Mouse (Mus musculus): Measurements from ENCODE around the gene Dclk1. TPM values are rescaled to one million over a fixed set of nuclear protein-coding genes. Genes with fewer than 3 reads are reported as not detected.

The Dclk1 gene
- polyA plus RNA-seq, 1 experiment from 2014 or later = 47.6 TPM

DNA sequence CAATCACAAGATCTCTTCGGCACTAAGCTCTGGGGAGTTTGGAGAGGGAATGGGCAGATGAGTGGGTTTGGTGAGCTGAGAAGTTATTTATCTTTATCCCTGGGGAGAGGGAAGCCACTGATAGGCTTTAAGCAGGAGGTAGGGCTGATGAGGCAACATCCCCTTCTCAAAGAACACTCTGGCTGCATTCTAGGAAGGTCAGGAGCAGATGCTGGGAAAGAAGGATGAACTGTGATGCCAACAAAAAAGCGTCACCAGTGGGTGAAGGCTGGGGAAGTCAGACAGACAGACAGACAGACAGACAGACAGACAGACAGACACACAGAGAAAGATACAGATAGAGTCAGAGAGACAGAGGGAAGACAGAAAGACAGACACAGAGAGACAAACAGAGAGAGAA lies 304.9 kb downstream of the Dclk1 start:
- 85% methylated on average over 2 of the region's 2 CpGs for WGBS
- Histone ChIP-seq H3K27me3 (ENCODE audit: poor library complexity, severe bottlenecking) (peaks cover 12% of the 10 kb centered on the region; the same call in 1 of the 2 replicates), H3K36me3 (replicated peaks) (no peaks in the 10 kb centered on the region), H3K4me3 (no peak overlapping the region), H3K9me3 (no peaks in the 10 kb centered on the region), H3K4me1 (peaks cover 18% of the 10 kb centered on the region), H3K27ac (no peak overlapping the region)
- DNase-seq (ENCODE audit: extremely low spot score, low spot score) = no peak

DNA sequence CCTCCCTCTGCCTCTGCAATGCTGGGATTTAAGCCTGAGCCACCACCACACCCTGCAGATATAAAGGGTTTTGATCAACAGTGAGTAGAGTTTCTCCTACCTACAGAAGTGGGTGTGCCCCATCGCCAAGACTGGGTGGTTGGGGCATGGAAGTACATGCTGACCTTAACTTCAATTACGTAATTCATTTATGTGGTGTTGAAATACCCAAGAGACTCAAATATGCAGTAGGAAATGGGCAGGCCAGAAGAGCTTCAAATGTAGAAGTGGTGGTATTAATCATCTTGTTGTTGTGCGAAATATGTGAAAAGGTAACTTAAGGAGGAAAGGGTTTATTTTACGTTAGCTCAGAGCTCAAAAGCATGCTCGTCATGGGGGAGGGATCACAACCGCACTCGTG lies 307.2 kb downstream of the Dclk1 start:
- 94% methylated on average over 7 of the region's 7 CpGs for WGBS

DNA sequence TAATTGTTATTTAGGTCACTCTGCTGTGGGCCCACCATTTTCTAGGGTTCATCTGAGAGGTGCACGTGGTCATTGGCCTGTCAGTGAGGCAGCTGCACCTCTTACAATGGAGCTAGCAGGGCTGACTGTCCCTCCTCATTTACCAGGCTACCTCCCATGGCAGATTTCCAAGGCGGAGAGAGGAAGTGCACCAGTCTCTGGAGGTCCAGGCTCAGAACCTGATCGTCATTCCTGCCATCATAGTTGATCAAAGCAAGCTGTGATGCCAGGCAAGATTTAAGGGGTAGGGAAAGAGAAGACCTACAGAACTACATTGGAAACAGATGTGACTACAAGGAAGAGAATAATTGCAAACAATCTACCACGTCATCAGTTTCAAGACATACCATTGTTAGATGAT lies 308.8 kb downstream of the Dclk1 start:
- 71% methylated on average over 4 of the region's 4 CpGs for WGBS
- no peak for DNase-seq (ENCODE audit: extremely low spot score, low spot score)
- H3K36me3 ChIP-seq (replicated peaks) = no peaks in the 10 kb centered on the region
- H3K4me1 ChIP-seq = no peaks in the 10 kb centered on the region
- no peaks in the 10 kb centered on the region for H3K27me3 ChIP-seq (ENCODE audit: poor library complexity, severe bottlenecking)
- H3K9me3 ChIP-seq = no peaks in the 10 kb centered on the region
- no peak overlapping the region for H3K4me3 ChIP-seq
- H3K27ac ChIP-seq = no peak overlapping the region

More for the DNA sequence above, 307.2 kb downstream of the Dclk1 start:
- peaks cover 1% of the 10 kb centered on the region for H3K4me1 ChIP-seq
- DNase-seq (ENCODE audit: extremely low spot score, low spot score) = no peak
- no peaks in the 10 kb centered on the region for H3K27me3 ChIP-seq (ENCODE audit: poor library complexity, severe bottlenecking)
- H3K27ac ChIP-seq = no peak overlapping the region
- no peak overlapping the region for H3K4me3 ChIP-seq
- H3K36me3 ChIP-seq (replicated peaks) = no peaks in the 10 kb centered on the region
- H3K9me3 ChIP-seq = no peaks in the 10 kb centered on the region

DNA sequence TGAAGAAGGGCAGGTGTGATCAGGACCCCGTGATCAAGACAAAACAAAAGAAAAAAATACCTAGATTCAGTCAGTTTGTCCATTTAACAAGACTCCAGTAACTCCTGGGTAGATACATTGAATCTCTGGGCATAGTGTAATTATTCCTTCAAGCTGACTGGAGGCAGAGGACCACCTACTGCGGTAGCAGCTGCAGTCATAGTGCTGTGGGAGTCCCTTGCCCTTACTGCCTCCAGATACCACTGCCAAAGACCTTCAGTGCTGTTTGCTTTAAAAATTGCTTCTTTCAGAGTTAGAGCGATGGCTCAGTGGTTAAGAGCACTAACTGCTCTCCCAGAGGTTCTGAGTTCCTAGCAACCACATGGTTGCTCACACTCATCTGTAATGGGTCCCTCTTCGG lies 309.7 kb downstream of the Dclk1 start:
- no peaks in the 10 kb centered on the region for H3K9me3 ChIP-seq
- H3K4me3 ChIP-seq = no peak overlapping the region
- DNase-seq (ENCODE audit: extremely low spot score, low spot score) = no peak
- no peaks in the 10 kb centered on the region for H3K4me1 ChIP-seq
- H3K27me3 ChIP-seq (ENCODE audit: poor library complexity, severe bottlenecking) = no peaks in the 10 kb centered on the region
- no peak overlapping the region for H3K27ac ChIP-seq
- WGBS = 89% methylated on average over 4 of the region's 4 CpGs
- no peaks in the 10 kb centered on the region for H3K36me3 ChIP-seq (replicated peaks)

DNA sequence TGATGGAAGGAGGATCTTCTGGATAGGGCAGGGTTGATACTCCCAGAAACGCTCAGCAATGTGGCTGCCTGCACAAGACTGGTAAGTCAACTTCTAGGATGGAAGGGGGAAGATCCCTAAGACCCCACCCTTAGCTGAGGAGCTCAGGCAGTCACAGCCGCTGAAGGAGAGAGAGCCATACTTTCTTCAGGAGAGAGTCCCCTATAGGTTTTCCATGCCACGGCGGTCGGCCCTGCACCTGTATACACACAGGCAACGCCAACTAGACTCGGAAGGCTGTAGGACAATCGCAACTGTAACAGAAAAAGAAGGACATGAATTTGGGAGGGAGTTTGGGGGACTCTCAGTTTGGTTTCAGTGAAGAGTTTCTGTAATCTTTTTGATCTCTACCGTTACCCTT lies 310.9 kb downstream of the Dclk1 start:
- no peak overlapping the region for H3K27ac ChIP-seq
- H3K9me3 ChIP-seq = no peaks in the 10 kb centered on the region
- no peaks in the 10 kb centered on the region for H3K27me3 ChIP-seq (ENCODE audit: poor library complexity, severe bottlenecking)
- H3K4me1 ChIP-seq = no peaks in the 10 kb centered on the region
- H3K4me3 ChIP-seq = no peak overlapping the region
- H3K36me3 ChIP-seq (replicated peaks) = no peaks in the 10 kb centered on the region
- WGBS = 96% methylated on average over 9 of the region's 9 CpGs
- no peak for DNase-seq (ENCODE audit: extremely low spot score, low spot score)

DNA sequence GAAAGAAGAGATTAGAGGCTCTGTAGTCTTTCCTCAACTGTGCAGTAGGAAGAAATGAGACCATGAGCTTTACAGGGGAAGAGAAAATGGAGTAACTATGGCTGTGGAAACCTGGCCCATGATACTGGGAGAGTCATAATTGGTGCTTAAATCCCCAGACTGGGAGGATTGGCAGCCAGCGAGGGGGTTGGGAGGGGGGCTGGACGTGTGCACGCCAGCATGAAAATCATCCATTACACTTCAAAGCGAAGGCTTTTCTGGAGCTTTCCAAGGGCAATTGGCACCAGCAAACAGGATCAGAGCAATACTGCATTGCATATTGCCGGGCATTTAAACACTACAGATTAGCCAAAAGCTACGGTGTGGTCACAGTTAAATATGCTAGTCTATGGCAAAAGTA lies 313.7 kb downstream of the Dclk1 start:
- no peaks in the 10 kb centered on the region for H3K9me3 ChIP-seq
- 84% methylated on average over 6 of the region's 6 CpGs for WGBS
- H3K36me3 ChIP-seq (replicated peaks) = no peaks in the 10 kb centered on the region
- no peak overlapping the region for H3K4me3 ChIP-seq
- DNase-seq (ENCODE audit: extremely low spot score, low spot score) = no peak
- H3K27ac ChIP-seq = no peak overlapping the region
- H3K27me3 ChIP-seq (ENCODE audit: poor library complexity, severe bottlenecking) = no peaks in the 10 kb centered on the region
- H3K4me1 ChIP-seq = no peaks in the 10 kb centered on the region

DNA sequence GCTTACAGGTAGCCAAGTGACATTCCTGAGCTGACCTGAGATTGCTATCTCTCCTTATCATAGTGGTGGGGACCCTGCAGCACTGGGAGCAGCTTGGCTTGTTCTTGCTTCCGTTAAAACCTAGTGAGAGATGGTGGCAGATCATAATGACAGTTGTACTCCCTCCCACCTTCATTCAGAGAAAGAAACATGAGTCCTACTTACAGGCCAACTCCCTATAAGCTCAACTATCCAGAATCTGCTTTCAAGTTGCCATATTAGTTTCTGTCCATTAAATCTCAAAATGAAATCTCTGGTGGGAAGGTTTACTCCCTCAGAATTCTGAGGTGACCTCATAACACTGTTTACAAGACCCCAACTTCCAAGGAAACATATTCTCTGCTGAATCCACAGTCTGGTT lies 316.4 kb downstream of the Dclk1 start:
- Histone ChIP-seq H3K36me3 (replicated peaks) (no peaks in the 10 kb centered on the region), H3K4me3 (no peak overlapping the region), H3K4me1 (no peaks in the 10 kb centered on the region), H3K27me3 (ENCODE audit: poor library complexity, severe bottlenecking) (no peaks in the 10 kb centered on the region), H3K27ac (no peak overlapping the region), H3K9me3 (no peaks in the 10 kb centered on the region)
- no peak for DNase-seq (ENCODE audit: extremely low spot score, low spot score)
- WGBS = 83% methylated on average over 1 of the region's 1 CpGs

DNA sequence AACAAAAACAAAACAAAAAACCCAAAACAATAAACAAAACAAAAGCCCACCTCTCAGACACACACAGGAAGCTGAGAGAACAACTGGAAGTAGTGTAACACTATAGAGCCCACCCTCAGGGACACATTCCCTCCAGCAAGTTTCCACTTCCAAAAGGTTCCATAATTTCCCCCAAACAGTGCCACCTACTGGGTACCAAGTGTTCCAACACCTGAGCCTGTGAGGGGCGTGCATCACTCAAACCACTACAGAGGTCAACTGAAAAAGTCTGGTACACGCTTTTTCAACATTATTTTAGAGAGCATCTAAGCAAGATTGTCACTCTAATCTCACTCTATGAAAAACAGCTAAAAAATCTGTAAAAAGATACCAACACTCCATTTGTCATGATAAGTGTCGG lies 325.3 kb downstream of the Dclk1 start:
- H3K36me3 ChIP-seq (replicated peaks) = no peaks in the 10 kb centered on the region
- no peak overlapping the region for H3K27ac ChIP-seq
- H3K4me1 ChIP-seq = peaks cover 11% of the 10 kb centered on the region
- DNase-seq (ENCODE audit: extremely low spot score, low spot score) = no peak
- no peaks in the 10 kb centered on the region for H3K9me3 ChIP-seq
- no peaks in the 10 kb centered on the region for H3K27me3 ChIP-seq (ENCODE audit: poor library complexity, severe bottlenecking)
- 90% methylated on average over 3 of the region's 3 CpGs for WGBS
- no peak overlapping the region for H3K4me3 ChIP-seq

DNA sequence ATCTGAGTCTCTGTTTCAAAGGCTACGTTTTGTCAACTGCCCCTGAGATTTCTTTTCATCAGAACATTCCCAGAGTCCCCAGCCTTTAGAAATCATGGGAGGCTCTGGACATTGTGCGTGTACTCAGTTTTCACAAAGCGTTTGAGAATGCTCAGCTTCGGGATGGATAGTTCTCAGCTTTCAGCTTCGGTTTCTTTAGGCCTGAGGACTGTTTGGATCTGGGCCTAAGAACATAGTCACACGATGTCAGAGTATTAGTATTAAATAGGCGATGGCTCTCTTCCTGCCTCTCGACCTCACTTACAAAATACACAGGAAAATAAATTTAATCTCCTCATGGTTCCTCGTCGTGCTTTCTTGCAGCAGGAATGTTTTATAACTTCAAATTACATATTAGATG lies 327.4 kb downstream of the Dclk1 start:
- Histone ChIP-seq H3K27ac (no peak overlapping the region), H3K27me3 (ENCODE audit: poor library complexity, severe bottlenecking) (no peaks in the 10 kb centered on the region), H3K4me3 (no peak overlapping the region), H3K9me3 (no peaks in the 10 kb centered on the region), H3K4me1 (peaks cover 11% of the 10 kb centered on the region), H3K36me3 (replicated peaks) (no peaks in the 10 kb centered on the region)
- DNase-seq (ENCODE audit: extremely low spot score, low spot score) = no peak
- WGBS = 79% methylated on average over 10 of the region's 10 CpGs

DNA sequence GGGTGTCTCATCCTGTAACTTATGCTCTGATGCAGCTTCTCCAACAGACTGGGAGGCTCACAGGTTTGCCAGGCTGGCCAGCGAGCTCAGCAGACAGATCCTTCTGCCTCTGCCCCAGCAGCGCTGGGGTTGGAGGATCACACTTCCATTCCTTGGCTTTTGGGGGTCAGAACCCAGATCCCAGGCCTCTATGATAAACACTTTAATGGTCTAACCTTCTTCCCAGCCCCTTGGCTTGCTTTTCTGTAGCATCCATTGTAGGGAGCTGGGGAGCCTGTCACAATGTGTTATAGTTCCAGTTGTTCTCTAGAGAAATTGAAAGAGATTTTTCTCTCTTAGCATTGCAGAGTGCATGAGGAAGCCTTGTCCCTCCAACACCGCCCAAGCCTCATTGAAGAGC lies 328.9 kb downstream of the Dclk1 start:
- H3K4me1 ChIP-seq = peaks cover 15% of the 10 kb centered on the region
- H3K27ac ChIP-seq = no peak overlapping the region
- no peaks in the 10 kb centered on the region for H3K36me3 ChIP-seq (replicated peaks)
- no peak overlapping the region for H3K4me3 ChIP-seq
- no peak for DNase-seq (ENCODE audit: extremely low spot score, low spot score)
- no peaks in the 10 kb centered on the region for H3K9me3 ChIP-seq
- WGBS = 89% methylated on average over 3 of the region's 3 CpGs
- no peaks in the 10 kb centered on the region for H3K27me3 ChIP-seq (ENCODE audit: poor library complexity, severe bottlenecking)

DNA sequence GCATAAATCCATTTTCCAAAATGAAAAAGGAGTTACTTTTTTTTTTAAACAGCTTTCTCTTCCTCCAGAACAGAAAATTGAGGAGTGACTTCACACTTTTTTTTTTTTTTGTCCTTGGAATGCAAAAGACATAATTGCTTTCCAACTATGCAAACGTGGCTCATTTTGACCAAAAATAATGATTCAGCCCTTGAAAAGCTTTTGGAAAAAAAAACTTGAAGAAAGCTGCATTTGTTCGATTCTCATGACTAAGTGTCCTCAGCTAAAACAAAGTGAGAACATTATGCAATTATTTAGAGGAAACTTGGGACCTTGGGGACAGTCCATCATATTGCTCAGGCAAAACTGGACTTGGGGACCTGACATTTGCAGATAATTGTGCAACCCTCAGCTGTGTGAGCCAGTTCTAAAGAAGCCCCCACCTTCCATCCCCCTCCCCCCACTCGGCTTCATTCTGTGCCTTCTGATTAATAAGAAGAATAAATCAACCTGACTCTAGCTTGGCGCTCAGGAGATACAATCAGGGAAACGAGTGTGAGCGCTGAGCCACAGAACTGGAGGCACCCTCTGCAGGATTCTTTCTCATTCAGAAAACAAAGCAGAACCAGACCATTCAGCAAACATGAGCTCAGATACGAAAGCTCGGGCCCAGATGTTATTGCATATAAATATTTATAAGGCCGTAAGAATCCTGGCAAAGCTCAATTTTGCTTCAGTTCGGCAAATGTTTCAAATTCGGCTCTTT lies 329.6 kb downstream of the Dclk1 start:
- WGBS = 77% methylated on average over 11 of the region's 11 CpGs
- H3K27ac ChIP-seq = no peak overlapping the region

DNA sequence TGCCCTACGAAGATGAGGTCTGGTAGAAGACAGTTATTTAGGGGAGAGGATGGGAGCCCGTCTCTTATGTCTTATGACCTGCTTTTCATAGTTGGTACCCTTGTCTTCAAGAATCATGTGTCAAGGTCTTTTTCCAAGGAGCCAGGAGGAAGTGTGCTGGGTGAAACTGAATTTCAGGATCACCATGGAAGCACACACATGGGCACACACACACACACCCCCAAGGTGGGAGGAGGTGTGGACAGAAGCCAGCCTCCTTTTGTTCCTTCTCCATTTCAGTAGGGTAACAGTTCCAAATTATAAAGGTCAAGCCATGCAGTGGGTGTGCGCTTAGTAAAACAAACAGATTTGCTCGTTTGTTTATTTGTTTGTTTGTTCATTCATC lies 330.1 kb downstream of the Dclk1 start:
- WGBS = 82% methylated on average over 4 of the region's 4 CpGs

More for the DNA sequence above, 329.6 kb downstream of the Dclk1 start:
- DNase-seq (ENCODE audit: extremely low spot score, low spot score) = no peak
- peaks cover 18% of the 10 kb centered on the region for H3K4me1 ChIP-seq
- H3K4me3 ChIP-seq = no peak overlapping the region
- H3K9me3 ChIP-seq = no peaks in the 10 kb centered on the region
- H3K27me3 ChIP-seq (ENCODE audit: poor library complexity, severe bottlenecking) = no peaks in the 10 kb centered on the region
- no peaks in the 10 kb centered on the region for H3K36me3 ChIP-seq (replicated peaks)

DNA sequence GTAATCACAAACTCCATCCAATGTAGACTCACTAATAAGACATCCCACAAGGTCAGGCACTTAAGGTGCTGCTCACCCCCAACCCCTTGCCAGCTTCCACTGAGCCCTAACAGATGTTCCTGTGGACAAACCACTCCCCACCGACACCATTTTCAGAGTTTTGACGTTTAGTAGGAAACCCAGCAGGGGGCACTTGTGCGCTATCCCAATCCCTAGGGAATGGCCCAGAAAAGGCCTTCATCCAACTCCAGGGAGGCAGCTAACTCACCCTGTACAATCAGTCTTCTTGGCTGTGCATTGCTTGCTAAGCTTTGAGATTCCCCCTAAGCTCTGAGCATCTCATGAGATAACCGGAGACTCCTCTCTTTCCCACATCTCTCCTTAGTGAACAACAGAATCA lies 331.8 kb downstream of the Dclk1 start:
- H3K4me1 ChIP-seq = peaks cover 18% of the 10 kb centered on the region
- no peaks in the 10 kb centered on the region for H3K9me3 ChIP-seq
- H3K36me3 ChIP-seq (replicated peaks) = no peaks in the 10 kb centered on the region
- DNase-seq (ENCODE audit: extremely low spot score, low spot score) = no peak
- no peaks in the 10 kb centered on the region for H3K27me3 ChIP-seq (ENCODE audit: poor library complexity, severe bottlenecking)
- H3K4me3 ChIP-seq = no peak overlapping the region
- H3K27ac ChIP-seq = no peak overlapping the region
- 51% methylated on average over 4 of the region's 4 CpGs for WGBS

More for the DNA sequence above, 330.1 kb downstream of the Dclk1 start:
- H3K27me3 ChIP-seq (ENCODE audit: poor library complexity, severe bottlenecking) = no peaks in the 10 kb centered on the region
- no peak overlapping the region for H3K27ac ChIP-seq
- peaks cover 18% of the 10 kb centered on the region for H3K4me1 ChIP-seq
- no peaks in the 10 kb centered on the region for H3K36me3 ChIP-seq (replicated peaks)
- no peak for DNase-seq (ENCODE audit: extremely low spot score, low spot score)
- H3K4me3 ChIP-seq = no peak overlapping the region
- H3K9me3 ChIP-seq = no peaks in the 10 kb centered on the region
